14 mouse cellular contexts compared by ENCODE assay signal in genomic region chr3:59197329-59197948, GRCm38 (mm10). TPM values are rescaled to one million over a fixed set of nuclear protein-coding genes. Genes with fewer than 3 reads are reported as not detected.
"Had no signal": no experiment of that assay in that cellular context is flagged by ENCODE, and none has a peak within 500 bp of the region (broad histone marks: within the 10 kb centered on the region; RNA-seq: fewer than 3 reads in every experiment).

No protein-coding gene starts in this region.

- H3K9ac ChIP-seq: kidney, embryonic 15.5 days; limb, embryonic 13.5 days; liver, embryonic 15.5 days; neural tube, embryonic 12.5 days had no signal

- H3K36me3 ChIP-seq: kidney, embryonic 15.5 days; limb, embryonic 13.5 days; liver, embryonic 15.5 days; neural tube, embryonic 12.5 days had no signal

- H3K4me3 ChIP-seq: kidney, embryonic 15.5 days; limb, embryonic 13.5 days; liver, embryonic 15.5 days; neural tube, embryonic 12.5 days had no signal

- ATAC-seq: lung, postnatal 0 days had no signal

- H3K27ac ChIP-seq: kidney, embryonic 15.5 days; limb, embryonic 13.5 days; liver, embryonic 15.5 days; neural tube, embryonic 12.5 days had no signal

- H3K4me1 ChIP-seq: kidney, embryonic 15.5 days; limb, embryonic 13.5 days; liver, embryonic 15.5 days; neural tube, embryonic 12.5 days had no signal

- H3K9me3 ChIP-seq: kidney, embryonic 15.5 days; limb, embryonic 13.5 days; liver, embryonic 15.5 days; neural tube, embryonic 12.5 days had no signal

- DNase-seq: kidney, postnatal 14 days; lung, adult 2 months; lung, postnatal 36 days; midbrain, embryonic 14.5 days; right cerebral cortex, postnatal 4 days; spleen, adult 18-20 months; thymus, postnatal 36 days had no signal

- H3K27me3 ChIP-seq: kidney, embryonic 15.5 days; limb, embryonic 13.5 days; liver, embryonic 15.5 days; neural tube, embryonic 12.5 days had no signal

- H3K4me2 ChIP-seq: kidney, embryonic 15.5 days; limb, embryonic 13.5 days; liver, embryonic 11.5 days; liver, embryonic 15.5 days; neural tube, embryonic 12.5 days had no signal

RNA-seq across cellular contexts. Expression of gene Gpr87, which starts 2.5 kb away (rescaled TPM):
- polyA plus RNA-seq: kidney, embryonic 15.5 days; large intestine, adult 2 months; liver, embryonic 11.5 days; liver, embryonic 15.5 days; lung, postnatal 0 days had no signal
